Mouse (Mus musculus) embryonic facial prominence, embryonic 14.5 days (tissue): ENCODE data around the gene Tex264. TPM values are rescaled to one million over a fixed set of nuclear protein-coding genes. Genes with fewer than 3 reads are reported as not detected.

Source experiments
- ATAC-seq: fragments of 200-750 bp; cut with Nextera tagmentation; 2 replicates; pipeline ENCODE4 v1.8.0; 2017; ENCODE audit warnings: low read depth, moderate number of reproducible peaks, moderate TSS enrichment
- DNase-seq: peaks from one replicate; pipeline ENCODE4 v3.0.0-alpha.2; 2015; ENCODE audit warnings: low spot score
- H3K27ac ChIP-seq: fragments of 300-500 bp; sonication (generic); replicated peaks from 2 replicates; pipeline ENCODE4 v1.5.1; 2014; ENCODE audit warnings: low read depth, mild to moderate bottlenecking, low read length, moderate library complexity
- H3K27me3 ChIP-seq: fragments of 300-500 bp; sonication (generic); replicated peaks from 2 replicates; pipeline ENCODE4 v1.6.1; 2014; ENCODE audit warnings: low read length; ENCODE audit not compliant: control insufficient read depth, insufficient read depth
- H3K36me3 ChIP-seq: fragments of 300-500 bp; sonication (generic); 2 replicates; pipeline ENCODE4 v1.6.1; 2014; ENCODE audit warnings: low read length, mixed read lengths; ENCODE audit not compliant: control insufficient read depth, insufficient read depth
- H3K4me1 ChIP-seq: fragments of 300-500 bp; sonication (generic); 2 replicates; pipeline ENCODE4 v1.6.1; 2014; ENCODE audit warnings: antibody characterized with exemption, low read length; ENCODE audit not compliant: control insufficient read depth, insufficient read depth
- H3K4me2 ChIP-seq: fragments of 300-500 bp; sonication (generic); 2 replicates; pipeline ENCODE4 v1.6.1; 2014; ENCODE audit warnings: low read depth, mild to moderate bottlenecking, low read length, moderate library complexity, mixed read lengths
- H3K4me3 ChIP-seq: fragments of 300-500 bp; sonication (generic); 2 replicates; pipeline ENCODE4 v1.5.1; 2014; ENCODE audit warnings: low read depth, mild to moderate bottlenecking, low read length
- H3K9ac ChIP-seq: fragments of 300-500 bp; sonication (generic); 2 replicates; pipeline ENCODE4 v1.6.1; 2014; ENCODE audit warnings: low read depth, mild to moderate bottlenecking, low read length, moderate library complexity, mixed read lengths
- H3K9me3 ChIP-seq: fragments of 300-500 bp; sonication (generic); 2 replicates; pipeline ENCODE4 v1.6.1; 2016; ENCODE audit warnings: low read length; ENCODE audit not compliant: control insufficient read depth
- WGBS: fragments of 180-500 bp; shearing (Covaris S2); extraction: QIAGEN DNeasy Blood & Tissue Kit; methylation state at CpG from one replicate; pipeline ENCODE4 v1.1.7; 2014; 5-methylcytosine and 5-hydroxymethylcytosine counted together
- polyA plus RNA-seq: library from polyadenylated mRNA; unstranded; fragments of >200 nt; fragmentation: Nextera tagmentation; extraction: Ambion mirVana; gene quantifications from 2 replicates; pipeline ENCODE4 v1.2.1, GENCODE M21; 2014

Gene Tex264
- polyA plus RNA-seq, 1 experiment from 2014 or later, result 59.0 TPM

DNA sequence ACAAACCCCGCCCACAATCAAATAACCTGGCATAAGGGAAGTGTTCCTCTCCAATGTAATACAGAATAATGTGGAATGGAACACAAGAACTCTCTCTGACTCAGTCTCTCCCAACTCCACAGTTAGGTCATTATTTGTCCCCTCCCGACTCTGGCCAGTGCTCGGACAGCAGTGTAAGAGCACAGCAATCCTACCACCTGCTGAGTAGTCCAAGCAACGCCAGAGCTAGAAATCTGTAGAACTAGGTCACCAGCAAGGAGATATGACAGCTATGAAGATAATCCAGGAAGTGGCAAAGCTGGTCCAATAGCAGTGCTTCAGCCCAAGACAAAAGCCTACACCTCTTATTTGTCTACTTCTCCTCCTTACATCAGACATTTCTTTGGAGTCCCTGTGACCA, 9.2 kb downstream of the Tex264 start:
- Histone ChIP-seq H3K9me3 (no peaks in the 10 kb centered on the region), H3K4me3 (no peak overlapping the region), H3K27me3 (no peaks in the 10 kb centered on the region), H3K36me3 (peaks cover 72% of the 10 kb centered on the region), H3K4me1 (no peaks in the 10 kb centered on the region), H3K9ac (no peak overlapping the region), H3K27ac (no peak overlapping the region), H3K4me2 (no peak overlapping the region)
- WGBS, result 76% methylated on average over 4 of the region's 4 CpGs
- ATAC-seq (no peak), DNase-seq (no peak)

DNA sequence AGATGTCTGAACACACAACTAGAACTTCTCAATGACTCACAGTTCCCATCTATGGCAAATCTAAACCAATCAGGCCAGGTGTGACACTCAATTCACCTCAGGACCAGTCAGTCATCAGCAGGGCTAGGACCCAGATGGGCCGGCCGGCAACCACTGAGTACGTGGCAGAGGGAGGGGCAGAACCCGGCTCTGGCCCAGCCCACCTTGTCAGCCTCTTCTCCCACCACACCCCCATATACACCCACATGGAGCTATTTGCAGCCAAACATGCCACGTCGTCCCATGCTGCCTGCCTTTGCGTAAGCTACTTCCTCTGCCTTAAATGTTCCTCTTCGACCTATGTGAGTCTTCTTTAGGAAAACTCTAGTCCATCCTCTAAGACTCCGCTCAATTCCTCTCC, 9.8 kb downstream of the Tex264 start:
- Histone ChIP-seq H3K9me3 (no peaks in the 10 kb centered on the region), H3K36me3 (peaks cover 72% of the 10 kb centered on the region), H3K9ac (no peak overlapping the region), H3K4me1 (no peaks in the 10 kb centered on the region), H3K4me2 (no peak overlapping the region), H3K27ac (no peak overlapping the region), H3K27me3 (no peaks in the 10 kb centered on the region), H3K4me3 (no peak overlapping the region)
- DNase-seq (no peak), ATAC-seq (no peak)
- WGBS, result 78% methylated on average over 8 of the region's 9 CpGs

DNA sequence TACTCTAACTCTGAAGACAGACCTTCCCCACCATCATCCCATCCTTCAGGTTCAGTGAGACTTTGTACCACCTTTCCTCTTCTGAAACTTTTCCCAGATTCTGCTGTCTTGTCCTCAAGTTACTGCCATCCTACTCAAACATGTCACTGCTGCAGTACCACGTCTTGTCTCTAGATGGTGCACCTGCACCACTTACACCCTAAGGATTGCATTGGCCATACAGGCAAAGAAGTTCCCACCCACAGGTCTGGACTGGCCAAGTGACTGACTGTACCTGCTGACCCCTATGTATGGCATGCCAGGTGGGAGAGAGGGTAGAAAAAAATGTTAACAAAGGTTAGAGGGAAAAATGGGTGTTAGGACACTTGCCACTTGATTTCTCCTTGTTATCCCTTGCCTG, 10.2 kb downstream of the Tex264 start:
- Histone ChIP-seq H3K27me3 (no peaks in the 10 kb centered on the region), H3K4me1 (no peaks in the 10 kb centered on the region), H3K4me3 (no peak overlapping the region), H3K9ac (no peak overlapping the region), H3K36me3 (peaks cover 71% of the 10 kb centered on the region), H3K9me3 (no peaks in the 10 kb centered on the region), H3K4me2 (no peak overlapping the region), H3K27ac (no peak overlapping the region)
- peak; percentile 60 for ATAC-seq
- 0% methylated on average over 1 of the region's 1 CpGs for WGBS
- DNase-seq, result peak; percentile 71

GRCm38 (mm10) chr9:106673860-106674259, 11.9 kb downstream of the Tex264 start:
- H3K27ac ChIP-seq, result no peak overlapping the region

GRCm38 (mm10) chr9:106664856-106665255, 20.9 kb downstream of the Tex264 start:
- Histone ChIP-seq H3K4me1 (no peaks in the 10 kb centered on the region), H3K4me3 (no peak overlapping the region), H3K9ac (no peak overlapping the region), H3K9me3 (no peaks in the 10 kb centered on the region), H3K27me3 (no peaks in the 10 kb centered on the region), H3K4me2 (no peak overlapping the region), H3K27ac (no peak overlapping the region), H3K36me3 (peaks cover 76% of the 10 kb centered on the region)
- ATAC-seq (no peak), DNase-seq (no peak)
- 81% methylated on average over 6 of the region's 6 CpGs for WGBS

More at GRCm38 (mm10) chr9:106673860-106674259, 11.9 kb downstream of the Tex264 start:
- WGBS, result 78% methylated on average over 2 of the region's 2 CpGs
- H3K4me3 ChIP-seq, result no peak overlapping the region
- no peak overlapping the region for H3K4me2 ChIP-seq
- peaks cover 71% of the 10 kb centered on the region for H3K36me3 ChIP-seq
- ATAC-seq (no peak), DNase-seq (no peak)
- no peaks in the 10 kb centered on the region for H3K4me1 ChIP-seq
- H3K27me3 ChIP-seq, result no peaks in the 10 kb centered on the region
- H3K9ac ChIP-seq, result no peak overlapping the region
- H3K9me3 ChIP-seq, result no peaks in the 10 kb centered on the region

DNA sequence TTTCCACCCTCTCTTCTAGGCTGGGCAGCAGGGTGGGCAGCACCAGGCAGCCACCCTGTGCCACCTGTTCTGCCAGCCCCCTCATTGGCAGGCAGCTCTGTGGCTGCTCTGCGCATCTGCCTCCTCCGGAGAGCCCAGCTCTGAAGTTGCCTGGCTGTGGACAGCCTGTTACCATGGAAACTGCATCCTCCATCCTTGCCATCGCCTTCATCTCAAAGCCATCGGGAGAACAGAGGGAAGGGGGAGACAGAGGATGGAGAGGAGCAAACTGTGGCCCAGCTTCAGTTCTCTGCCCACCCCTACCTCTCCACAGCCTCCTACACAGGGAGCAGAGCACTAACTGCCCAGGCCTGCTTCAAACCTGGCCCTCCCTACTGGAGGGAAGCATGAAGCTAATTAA, 21.3 kb downstream of the Tex264 start:
- no peaks in the 10 kb centered on the region for H3K27me3 ChIP-seq
- DNase-seq (no peak), ATAC-seq (no peak)
- H3K9ac ChIP-seq, result no peak overlapping the region
- no peaks in the 10 kb centered on the region for H3K4me1 ChIP-seq
- H3K4me2 ChIP-seq, result no peak overlapping the region
- WGBS, result 81% methylated on average over 4 of the region's 4 CpGs
- H3K4me3 ChIP-seq, result no peak overlapping the region
- peaks cover 74% of the 10 kb centered on the region for H3K36me3 ChIP-seq
- H3K9me3 ChIP-seq, result no peaks in the 10 kb centered on the region
- no peak overlapping the region for H3K27ac ChIP-seq

DNA sequence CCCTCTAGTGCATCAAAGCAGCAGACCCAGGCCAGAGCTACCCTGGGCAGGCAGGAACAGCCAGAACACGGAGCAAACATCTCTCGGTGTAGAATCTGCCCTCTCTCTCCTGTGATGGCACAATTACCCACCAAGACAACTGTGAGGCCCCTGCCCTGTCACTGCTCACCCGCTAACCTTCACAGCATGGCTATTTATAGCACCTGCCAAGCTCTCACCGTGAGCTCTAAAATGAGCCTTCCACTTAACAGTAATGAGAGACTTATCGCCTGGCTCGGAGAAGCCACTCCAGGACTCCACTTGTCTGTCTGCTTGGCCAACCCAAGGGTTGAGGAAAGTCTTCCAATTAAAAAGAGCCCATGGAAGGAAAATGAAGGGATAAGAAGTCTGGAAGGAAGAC, 22.5 kb downstream of the Tex264 start:
- WGBS, result 81% methylated on average over 6 of the region's 6 CpGs
- Histone ChIP-seq H3K9me3 (no peaks in the 10 kb centered on the region), H3K4me1 (no peaks in the 10 kb centered on the region), H3K27me3 (no peaks in the 10 kb centered on the region), H3K4me2 (no peak overlapping the region), H3K4me3 (no peak overlapping the region), H3K27ac (no peak overlapping the region), H3K9ac (no peak overlapping the region), H3K36me3 (peaks cover 80% of the 10 kb centered on the region)
- ATAC-seq (no peak), DNase-seq (no peak)

DNA sequence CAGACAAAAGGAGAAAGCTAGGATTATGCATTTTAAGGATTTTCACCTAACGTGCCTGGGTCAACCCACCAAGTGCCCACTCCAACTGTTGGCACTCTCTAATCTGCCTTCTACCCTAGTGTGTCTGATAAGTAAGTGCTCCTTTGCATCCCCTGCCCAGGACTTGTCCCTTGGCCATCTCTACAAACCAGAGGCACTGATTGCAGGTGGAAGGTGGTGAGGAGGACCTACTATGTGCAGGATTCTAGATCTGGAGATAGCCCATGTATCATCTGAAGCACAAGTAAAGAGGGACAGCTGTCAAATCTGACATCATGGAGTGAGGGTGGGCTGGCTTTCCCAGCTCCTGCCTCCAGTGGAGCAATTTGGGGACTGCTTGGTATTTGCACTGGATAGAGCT, 25.8 kb downstream of the Tex264 start:
- Histone ChIP-seq H3K36me3 (peaks cover 57% of the 10 kb centered on the region), H3K9ac (no peak overlapping the region), H3K27me3 (peaks cover under 1% of the 10 kb centered on the region)

GRCm38 (mm10) chr9:106659441-106659840, 26.3 kb downstream of the Tex264 start:
- no peak for ATAC-seq
- H3K9ac ChIP-seq, result no peak overlapping the region

More for the DNA sequence above, 25.8 kb downstream of the Tex264 start:
- H3K4me2 ChIP-seq, result no peak overlapping the region
- no peak for DNase-seq
- no peaks in the 10 kb centered on the region for H3K9me3 ChIP-seq
- H3K4me1 ChIP-seq, result 0 out of 2 replicates have a peak, but pooled peaks cover 5% of the 10 kb centered on the region
- 82% methylated on average over 1 of the region's 1 CpGs for WGBS
- ATAC-seq, result no peak
- H3K27ac ChIP-seq, result no peak overlapping the region
- no peak overlapping the region for H3K4me3 ChIP-seq

More at GRCm38 (mm10) chr9:106659441-106659840, 26.3 kb downstream of the Tex264 start:
- Histone ChIP-seq H3K27me3 (peaks cover 5% of the 10 kb centered on the region), H3K4me1 (0 out of 2 replicates have a peak, but pooled peaks cover 5% of the 10 kb centered on the region), H3K4me3 (no peak overlapping the region), H3K9me3 (no peaks in the 10 kb centered on the region), H3K27ac (no peak overlapping the region), H3K36me3 (peaks cover 52% of the 10 kb centered on the region), H3K4me2 (no peak overlapping the region)
- DNase-seq, result no peak
- 43% methylated on average over 7 of the region's 7 CpGs for WGBS
